Mouse (Mus musculus): ENCODE data around the gene Nudt17. TPM values are rescaled to one million over a fixed set of nuclear protein-coding genes. Genes with fewer than 3 reads are reported as not detected.
A peak's percentile ranks its signal among the peaks of the same experiment; 100 is the strongest.
"Not testable (repeated sequence)": the region's sequence is repeated elsewhere in the genome, so short reads cannot be mapped to it uniquely, and the experiment has no call there.

Gene Nudt17
- polyA plus RNA-seq, 1 experiment from 2014 or later = 9.3 TPM

GRCm38 (mm10) chr3:96696766-96697732, 11.3 kb downstream of the Nudt17 start:
- Histone ChIP-seq H3K36me3 (ENCODE audit: control insufficient read depth, insufficient read depth, low read length) (peaks cover 18% of the 10 kb centered on the region), H3K4me1 (ENCODE audit: control insufficient read depth, insufficient read depth, low read length) (peaks cover 20% of the 10 kb centered on the region), H3K4me3 (ENCODE audit: low read depth, low read length) (peak overlapping the region; percentile 61), H3K9me3 (replicated peaks; ENCODE audit: control insufficient read depth, low read length) (no peaks in the 10 kb centered on the region), H3K9ac (ENCODE audit: low read depth, low read length) (peak overlapping the region; percentile 74), H3K27me3 (ENCODE audit: control insufficient read depth, insufficient read depth, low read length) (no peaks in the 10 kb centered on the region), H3K4me2 (peak overlapping the region; percentile 85), H3K27ac (ENCODE audit: low read depth, low read length) (peak overlapping the region; percentile 86)
- under 1% methylated on average over 70 of the region's 85 CpGs for WGBS (ENCODE audit: insufficient replicate concordance)
- ATAC-seq (replicated peaks; ENCODE audit: insufficient number of reproducible peaks, low FRiP score, low TSS enrichment) = peak; percentile 93

GRCm38 (mm10) chr3:96696198-96696765, 12.1 kb downstream of the Nudt17 start, which contains the start of gene Pias3:
Gene Pias3 (plus strand): TSS chr3:96696384.
- H3K9ac ChIP-seq (ENCODE audit: low read depth, low read length) = peak within 1 kb of the TSS; percentile 74
- H3K36me3 ChIP-seq (ENCODE audit: control insufficient read depth, insufficient read depth, low read length) = peaks cover 12% of the 10 kb centered on the region
- peak within 1 kb of the TSS; percentile 61 for H3K4me3 ChIP-seq (ENCODE audit: low read depth, low read length)
- peak; percentile 80 for ATAC-seq (replicated peaks; ENCODE audit: insufficient number of reproducible peaks, low FRiP score, low TSS enrichment)
- no peaks in the 10 kb centered on the region for H3K27me3 ChIP-seq (ENCODE audit: control insufficient read depth, insufficient read depth, low read length)
- peak within 1 kb of the TSS; percentile 86 for H3K27ac ChIP-seq (ENCODE audit: low read depth, low read length)
- WGBS (ENCODE audit: insufficient replicate concordance) = under 1% methylated on average over 35 of the region's 35 CpGs
- peaks cover 20% of the 10 kb centered on the region for H3K4me1 ChIP-seq (ENCODE audit: control insufficient read depth, insufficient read depth, low read length)
- peak within 1 kb of the TSS; percentile 85 for H3K4me2 ChIP-seq
- no peaks in the 10 kb centered on the region for H3K9me3 ChIP-seq (replicated peaks; ENCODE audit: control insufficient read depth, low read length)

- Histone ChIP-seq H3K36me3 (ENCODE audit: control insufficient read depth, insufficient read depth, low read length) (no peaks in the 10 kb centered on the region), H3K9me3 (replicated peaks; ENCODE audit: control insufficient read depth, low read length) (no peaks in the 10 kb centered on the region), H3K9ac (ENCODE audit: low read depth, low read length) (no peak overlapping the region), H3K27ac (ENCODE audit: low read depth, low read length) (no peak overlapping the region), H3K4me2 (no peak overlapping the region), H3K27me3 (ENCODE audit: control insufficient read depth, insufficient read depth, low read length) (peaks cover 3% of the 10 kb centered on the region; the same call in 1 of the 2 replicates), H3K4me1 (ENCODE audit: control insufficient read depth, insufficient read depth, low read length) (peaks cover 14% of the 10 kb centered on the region), H3K4me3 (ENCODE audit: low read depth, low read length) (no peak overlapping the region)
- ATAC-seq (replicated peaks; ENCODE audit: insufficient number of reproducible peaks, low FRiP score, low TSS enrichment) = no peak
- 93% methylated on average over 1 of the region's 1 CpGs for WGBS (ENCODE audit: insufficient replicate concordance)
Measured at GRCm38 (mm10) chr3:96693579-96693978, 14.8 kb downstream of the Nudt17 start.

- ATAC-seq (replicated peaks; ENCODE audit: insufficient number of reproducible peaks, low FRiP score, low TSS enrichment) = no peak
- Histone ChIP-seq H3K27ac (ENCODE audit: low read depth, low read length) (no peak overlapping the region), H3K4me1 (ENCODE audit: control insufficient read depth, insufficient read depth, low read length) (peaks cover 7% of the 10 kb centered on the region), H3K36me3 (ENCODE audit: control insufficient read depth, insufficient read depth, low read length) (no peaks in the 10 kb centered on the region), H3K4me3 (ENCODE audit: low read depth, low read length) (no peak overlapping the region), H3K27me3 (ENCODE audit: control insufficient read depth, insufficient read depth, low read length) (peaks cover 3% of the 10 kb centered on the region; the same call in 1 of the 2 replicates), H3K9ac (ENCODE audit: low read depth, low read length) (no peak overlapping the region), H3K4me2 (no peak overlapping the region), H3K9me3 (replicated peaks; ENCODE audit: control insufficient read depth, low read length) (no peaks in the 10 kb centered on the region)
- WGBS (ENCODE audit: insufficient replicate concordance) = 23% methylated on average over 3 of the region's 3 CpGs
Measured at GRCm38 (mm10) chr3:96692506-96692905, 15.9 kb downstream of the Nudt17 start.

- Histone ChIP-seq H3K27ac (ENCODE audit: low read depth, low read length) (no peak overlapping the region), H3K9ac (ENCODE audit: low read depth, low read length) (no peak overlapping the region), H3K4me2 (no peak overlapping the region), H3K4me3 (ENCODE audit: low read depth, low read length) (no peak overlapping the region), H3K36me3 (ENCODE audit: control insufficient read depth, insufficient read depth, low read length) (no peaks in the 10 kb centered on the region), H3K4me1 (ENCODE audit: control insufficient read depth, insufficient read depth, low read length) (no peaks in the 10 kb centered on the region), H3K27me3 (ENCODE audit: control insufficient read depth, insufficient read depth, low read length) (peaks cover 6% of the 10 kb centered on the region; the same call in 1 of the 2 replicates), H3K9me3 (replicated peaks; ENCODE audit: control insufficient read depth, low read length) (no peaks in the 10 kb centered on the region)
- ATAC-seq (replicated peaks; ENCODE audit: insufficient number of reproducible peaks, low FRiP score, low TSS enrichment) = no peak
- WGBS (ENCODE audit: insufficient replicate concordance) = 46% methylated on average over 3 of the region's 3 CpGs
Measured at GRCm38 (mm10) chr3:96690298-96690697, 18.1 kb downstream of the Nudt17 start.

- ATAC-seq (replicated peaks; ENCODE audit: insufficient number of reproducible peaks, low FRiP score, low TSS enrichment) = no peak
- H3K9me3 ChIP-seq (replicated peaks; ENCODE audit: control insufficient read depth, low read length) = no peaks in the 10 kb centered on the region
- WGBS (ENCODE audit: insufficient replicate concordance) = 75% methylated on average over 11 of the region's 11 CpGs
- H3K4me2 ChIP-seq = no peak overlapping the region
- no peak overlapping the region for H3K9ac ChIP-seq (ENCODE audit: low read depth, low read length)
- no peak overlapping the region for H3K27ac ChIP-seq (ENCODE audit: low read depth, low read length)
- no peaks in the 10 kb centered on the region for H3K36me3 ChIP-seq (ENCODE audit: control insufficient read depth, insufficient read depth, low read length)
- H3K4me1 ChIP-seq (ENCODE audit: control insufficient read depth, insufficient read depth, low read length) = peaks cover 6% of the 10 kb centered on the region; the same call in 1 of the 2 replicates
- no peak overlapping the region for H3K4me3 ChIP-seq (ENCODE audit: low read depth, low read length)
- H3K27me3 ChIP-seq (ENCODE audit: control insufficient read depth, insufficient read depth, low read length) = peaks cover 16% of the 10 kb centered on the region
Measured at GRCm38 (mm10) chr3:96688854-96689253, 19.5 kb downstream of the Nudt17 start.

GRCm38 (mm10) chr3:96686057-96686456, 22.3 kb downstream of the Nudt17 start:
- 82% methylated on average over 5 of the region's 5 CpGs for WGBS (ENCODE audit: insufficient replicate concordance)
- not testable (repeated sequence) for H3K27ac ChIP-seq (ENCODE audit: low read depth, low read length)
- H3K27me3 ChIP-seq (ENCODE audit: control insufficient read depth, insufficient read depth, low read length) = peaks cover 27% of the 10 kb centered on the region

GRCm38 (mm10) chr3:96684822-96685156, 23.6 kb downstream of the Nudt17 start:
- Histone ChIP-seq H3K4me1 (ENCODE audit: control insufficient read depth, insufficient read depth, low read length) (peaks cover 6% of the 10 kb centered on the region; the same call in 1 of the 2 replicates), H3K4me3 (ENCODE audit: low read depth, low read length) (peak overlapping the region; percentile 38), H3K9me3 (replicated peaks; ENCODE audit: control insufficient read depth, low read length) (no peaks in the 10 kb centered on the region), H3K9ac (ENCODE audit: low read depth, low read length) (peak overlapping the region; percentile 54; the same call in 1 of the 2 replicates), H3K36me3 (ENCODE audit: control insufficient read depth, insufficient read depth, low read length) (no peaks in the 10 kb centered on the region), H3K27ac (ENCODE audit: low read depth, low read length) (no peak overlapping the region), H3K27me3 (ENCODE audit: control insufficient read depth, insufficient read depth, low read length) (peaks cover 38% of the 10 kb centered on the region), H3K4me2 (peak overlapping the region; percentile 74)
- no peak for ATAC-seq (replicated peaks; ENCODE audit: insufficient number of reproducible peaks, low FRiP score, low TSS enrichment)
- 10% methylated on average over 28 of the region's 28 CpGs for WGBS (ENCODE audit: insufficient replicate concordance)

More at GRCm38 (mm10) chr3:96686057-96686456, 22.3 kb downstream of the Nudt17 start:
- ATAC-seq (replicated peaks; ENCODE audit: insufficient number of reproducible peaks, low FRiP score, low TSS enrichment); H3K9me3 ChIP-seq (replicated peaks; ENCODE audit: control insufficient read depth, low read length); H3K4me1 ChIP-seq (ENCODE audit: control insufficient read depth, insufficient read depth, low read length); H3K9ac ChIP-seq (ENCODE audit: low read depth, low read length); H3K4me3 ChIP-seq (ENCODE audit: low read depth, low read length); H3K36me3 ChIP-seq (ENCODE audit: control insufficient read depth, insufficient read depth, low read length); H3K4me2 ChIP-seq: not testable (repeated sequence)
